Mouse (Mus musculus) E14TG2a.4 (cell line): ENCODE measurements around the gene Ttll11.

ENCODE experiments used
- CTCF ChIP-seq: conservative IDR thresholded peaks from 2 replicates; pipeline ENCODE4 v1.5.1; 2014; ENCODE audit warnings: low read length
- NANOG ChIP-seq: IDR thresholded peaks from 2 replicates; pipeline ENCODE4 v1.6.1; 2014; ENCODE audit warnings: borderline replicate concordance, low read length, mixed read lengths
- POU5F1 ChIP-seq: IDR thresholded peaks from 2 replicates; pipeline ENCODE4 v1.6.1; 2014; ENCODE audit warnings: low read length, borderline replicate concordance

DNA sequence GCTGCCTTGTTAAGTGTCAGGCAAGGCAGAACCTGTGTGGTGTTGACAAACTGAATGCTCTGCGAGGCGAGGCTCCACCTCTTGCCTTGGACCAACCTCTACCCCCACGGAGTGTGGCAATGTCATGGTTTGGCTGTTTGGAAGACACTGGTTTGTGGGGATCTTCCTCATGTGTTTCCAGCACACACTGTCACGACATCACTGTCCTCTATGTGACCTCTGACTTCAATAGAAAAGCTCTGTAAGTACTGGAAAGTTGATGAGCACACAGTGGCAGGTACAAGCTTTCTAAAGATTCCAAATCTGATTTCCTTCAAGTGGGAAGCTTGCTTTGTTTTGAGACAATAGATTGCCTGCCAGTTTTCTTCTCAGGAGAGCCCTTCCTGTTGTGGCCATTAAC is 126.7 kb downstream of the Ttll11 start:
- no peak for TF ChIP-seq CTCF
- peak; percentile 91 for TF ChIP-seq NANOG
- no peak for TF ChIP-seq POU5F1
